Mouse (Mus musculus) heart, adult 2 months (tissue): ENCODE results near the gene Cenpc1.
A peak's percentile ranks its signal among the peaks of the same experiment; 100 is the strongest.

Experiments used
- CTCF ChIP-seq: fragments of 200-600 bp; IDR thresholded peaks from 2 replicates; pipeline ENCODE4 v1.8.1; 2022; ENCODE audit warnings: antibody characterized with exemption, mild to moderate bottlenecking, moderate library complexity
- POLR2A ChIP-seq: fragments of 200-500 bp; IDR thresholded peaks from 2 replicates; pipeline ENCODE4 v1.6.1; 2011; ENCODE audit warnings: mild to moderate bottlenecking, low read depth, low read length, control low read depth; ENCODE audit not compliant: insufficient read depth

GRCm38 (mm10) chr5:85992055-85992454, 73.3 kb downstream of the Cenpc1 start:
- TF ChIP-seq CTCF (peak; percentile 63), POLR2A (no peak)
